Comparison of ENCODE assay signal across 30 mouse cellular contexts in genomic region chr16:88132919-88133318, GRCm38 (mm10).
"Had no signal": no experiment of that assay in that cellular context is flagged by ENCODE, and none has a peak within 500 bp of the region (broad histone marks: within the 10 kb centered on the region; RNA-seq: fewer than 3 reads in every experiment).

No protein-coding gene starts in this region.

- H3K4me2 ChIP-seq: limb, embryonic 12.5 days; limb, embryonic 13.5 days; limb, embryonic 15.5 days; liver, embryonic 11.5 days; liver, embryonic 12.5 days; liver, embryonic 13.5 days; liver, embryonic 15.5 days; lung, embryonic 14.5 days; lung, embryonic 15.5 days; midbrain, embryonic 11.5 days; midbrain, embryonic 12.5 days; midbrain, embryonic 13.5 days; midbrain, embryonic 15.5 days; neural tube, embryonic 12.5 days had no signal

- H3K9ac ChIP-seq: limb, embryonic 12.5 days; limb, embryonic 13.5 days; limb, embryonic 15.5 days; liver, embryonic 12.5 days; liver, embryonic 13.5 days; liver, embryonic 14.5 days; liver, embryonic 15.5 days; liver, postnatal 0 days; lung, embryonic 14.5 days; lung, embryonic 15.5 days; midbrain, embryonic 12.5 days; midbrain, embryonic 13.5 days; midbrain, embryonic 15.5 days; neural tube, embryonic 12.5 days had no signal

- H3K4me1 ChIP-seq: limb, embryonic 10.5 days; limb, embryonic 12.5 days; limb, embryonic 13.5 days; limb, embryonic 15.5 days; liver, embryonic 12.5 days; liver, embryonic 13.5 days; liver, embryonic 15.5 days; lung, embryonic 15.5 days; megakaryocyte, embryonic 14.5 days; midbrain, embryonic 10.5 days; midbrain, embryonic 12.5 days; midbrain, embryonic 13.5 days; midbrain, embryonic 15.5 days; neural tube, embryonic 12.5 days had no signal

- H3K27me3 ChIP-seq: limb, embryonic 12.5 days; limb, embryonic 13.5 days; limb, embryonic 15.5 days; liver, embryonic 12.5 days; liver, embryonic 13.5 days; liver, embryonic 15.5 days; lung, embryonic 15.5 days; megakaryocyte, embryonic 14.5 days; midbrain, embryonic 12.5 days; midbrain, embryonic 13.5 days; midbrain, embryonic 15.5 days; neural tube, embryonic 12.5 days had no signal

- H3K9me3 ChIP-seq: limb, embryonic 10.5 days; limb, embryonic 12.5 days; limb, embryonic 15.5 days; liver, embryonic 12.5 days; liver, embryonic 13.5 days; liver, embryonic 15.5 days; lung, embryonic 15.5 days; midbrain, embryonic 10.5 days; midbrain, embryonic 12.5 days; midbrain, embryonic 13.5 days; midbrain, embryonic 15.5 days; neural tube, embryonic 12.5 days had no signal

- DNase-seq: left cerebral cortex, postnatal 4 days; liver; liver, embryonic 13.5 days; liver, postnatal 0 days; lung, adult 18-20 months; lung, adult 2 months; lung, embryonic 14.5 days; lung, postnatal 10 days; lung, postnatal 14 days; lung, postnatal 36 days; lung, postnatal 4 days; midbrain, embryonic 14.5 days had no signal

- H3K4me3 ChIP-seq: limb, embryonic 10.5 days; limb, embryonic 12.5 days; limb, embryonic 13.5 days; limb, embryonic 15.5 days; liver, embryonic 12.5 days; liver, embryonic 13.5 days; liver, embryonic 15.5 days; lung, embryonic 15.5 days; megakaryocyte, embryonic 14.5 days; midbrain, embryonic 10.5 days; midbrain, embryonic 12.5 days; midbrain, embryonic 13.5 days; midbrain, embryonic 15.5 days; myocyte; neural tube, embryonic 12.5 days had no signal

- H3K27ac ChIP-seq: limb, embryonic 10.5 days; limb, embryonic 12.5 days; limb, embryonic 13.5 days; limb, embryonic 15.5 days; liver, embryonic 12.5 days; liver, embryonic 13.5 days; liver, embryonic 14.5 days; liver, embryonic 15.5 days; lung, embryonic 15.5 days; macrophage; midbrain, embryonic 10.5 days; midbrain, embryonic 12.5 days; midbrain, embryonic 13.5 days; midbrain, embryonic 15.5 days; neural tube, embryonic 12.5 days had no signal

- H3K36me3 ChIP-seq: limb, embryonic 10.5 days; limb, embryonic 12.5 days; limb, embryonic 13.5 days; limb, embryonic 15.5 days; liver, embryonic 12.5 days; liver, embryonic 13.5 days; liver, embryonic 15.5 days; lung, embryonic 15.5 days; midbrain, embryonic 10.5 days; midbrain, embryonic 12.5 days; midbrain, embryonic 13.5 days; midbrain, embryonic 15.5 days; neural tube, embryonic 12.5 days had no signal
